ENCODE assay signal across 12 mouse cellular contexts in genomic region chr11:59385123-59385522, GRCm38 (mm10). TPM values are rescaled to one million over a fixed set of nuclear protein-coding genes. Genes with fewer than 3 reads are reported as not detected.
DNase-seq lines count a peak whose midpoint lies in the region; ATAC-seq and TF ChIP-seq lines count a peak whose summit lies in the region.
"Had no signal": no experiment of that assay in that cellular context is flagged by ENCODE, and none has a peak within 500 bp of the region (broad histone marks: within the 10 kb centered on the region; RNA-seq: fewer than 3 reads in every experiment).

No protein-coding gene starts in this region.

- peak; percentile 61 for DNase-seq in kidney, postnatal 0 days (ENCODE audit: low spot score)
- no peak for DNase-seq in kidney, adult 2 months
- DNase-seq in NIH3T3 (ENCODE audit: low read depth) (peak; percentile 30), adipocyte (ENCODE audit: low spot score) (no peak)
- DNase-seq in embryonic facial prominence, embryonic 10.5 days (ENCODE audit: low spot score) = peak; percentile 66
- DNase-seq in lung, postnatal 14 days = peak; percentile 31
- DNase-seq in T-cell, adult 2 months (ENCODE audit: low spot score) = no peak
- no peak for DNase-seq in adrenal gland, adult 18-20 months (ENCODE audit: low spot score in 2 of 2)
- DNase-seq: cerebellum, adult 11 months; layer of hippocampus, adult 9-11 months; right cerebral cortex, adult 18-20 months had no signal

- H3K4me1 ChIP-seq in kidney, postnatal 0 days (replicated peaks; ENCODE audit: insufficient read depth, low read length) = peaks cover 15% of the 10 kb centered on the region
- peaks cover 5% of the 10 kb centered on the region; the same call in 1 of the 2 replicates for H3K4me1 ChIP-seq in kidney, adult 2 months (ENCODE audit: control insufficient read depth, insufficient read depth, low read length)
- H3K4me1 ChIP-seq in embryonic facial prominence, embryonic 10.5 days = peaks cover 65% of the 10 kb centered on the region

- no peak overlapping the region for H3K4me3 ChIP-seq in kidney, postnatal 0 days (replicated peaks; ENCODE audit: low read depth, low read length)
- no peak overlapping the region for H3K4me3 ChIP-seq in kidney, adult 2 months (ENCODE audit: insufficient read depth, low read depth, low read length)
- H3K4me3 ChIP-seq in embryonic facial prominence, embryonic 10.5 days = peak overlapping the region; percentile 32; the same call in 1 of the 2 replicates
- H3K4me3 ChIP-seq: midbrain, embryonic 12.5 days had no signal

- no peak overlapping the region for H3K9ac ChIP-seq in kidney, postnatal 0 days (ENCODE audit: low read depth, low read length)
- H3K9ac ChIP-seq: midbrain, embryonic 12.5 days had no signal

- no peak overlapping the region for H3K27ac ChIP-seq in kidney, postnatal 0 days
- H3K27ac ChIP-seq in kidney, adult 2 months (ENCODE audit: insufficient read depth, low read depth, low read length) = no peak overlapping the region
- H3K27ac ChIP-seq in embryonic facial prominence, embryonic 10.5 days (replicated peaks) = peak overlapping the region; percentile 81
- H3K27ac ChIP-seq: midbrain, embryonic 12.5 days had no signal

- TF ChIP-seq POLR2A in kidney, adult 2 months (IDR thresholded peaks at IDR 0.05; ENCODE audit: low read depth, low read length) = no peak

- TF ChIP-seq CTCF in kidney, postnatal 0 days (IDR thresholded peaks at IDR 0.05; ENCODE audit: low read depth) = no peak
- no peak for TF ChIP-seq CTCF in kidney, adult 2 months (conservative IDR thresholded peaks at IDR 0.05; ENCODE audit: insufficient read depth, insufficient read length, low read depth, low read length)

- no peaks in the 10 kb centered on the region for H3K9me3 ChIP-seq in kidney, postnatal 0 days (replicated peaks; ENCODE audit: low read length)
- H3K9me3 ChIP-seq in embryonic facial prominence, embryonic 10.5 days = no peaks in the 10 kb centered on the region
- H3K9me3 ChIP-seq: midbrain, embryonic 12.5 days had no signal

- no peak overlapping the region for H3K4me2 ChIP-seq in kidney, postnatal 0 days (ENCODE audit: low read length)
- H3K4me2 ChIP-seq: midbrain, embryonic 12.5 days had no signal

- WGBS in kidney, postnatal 0 days = 13% methylated on average over 8 of the region's 8 CpGs
- WGBS in kidney, adult 2 months = 34% methylated on average over 8 of the region's 8 CpGs
- WGBS in embryonic facial prominence, embryonic 10.5 days = 6% methylated on average over 8 of the region's 8 CpGs

- peak; percentile 43 for ATAC-seq in kidney, postnatal 0 days (replicated peaks; ENCODE audit: low FRiP score, low read depth)

- H3K27me3 ChIP-seq in kidney, postnatal 0 days (ENCODE audit: insufficient read depth, low read length) = no peaks in the 10 kb centered on the region
- H3K27me3 ChIP-seq in kidney, adult 2 months (replicated peaks; ENCODE audit: control insufficient read depth, insufficient read depth, low read length) = no peaks in the 10 kb centered on the region
- H3K27me3 ChIP-seq in embryonic facial prominence, embryonic 10.5 days (replicated peaks; ENCODE audit: low read depth, poor library complexity, severe bottlenecking) = 0 out of 2 replicates have a peak, but pooled peaks cover 4% of the 10 kb centered on the region

- no peaks in the 10 kb centered on the region for H3K36me3 ChIP-seq in kidney, postnatal 0 days (ENCODE audit: insufficient read depth, low read length)
- no peaks in the 10 kb centered on the region for H3K36me3 ChIP-seq in kidney, adult 2 months (ENCODE audit: control insufficient read depth, insufficient read depth, low read length)
- no peaks in the 10 kb centered on the region for H3K36me3 ChIP-seq in embryonic facial prominence, embryonic 10.5 days (replicated peaks)
- H3K36me3 ChIP-seq: midbrain, embryonic 12.5 days had no signal

RNA-seq across cellular contexts. Expression of gene Prss38, which starts 9.7 kb away (rescaled TPM):
- not detected in 2 replicates for polyA plus RNA-seq in kidney, postnatal 0 days (2015; fragmentation: Nextera tagmentation; extraction: Ambion mirVana)
- not detected in 2 replicates for polyA plus RNA-seq in kidney, adult 2 months (2012; rRNA removed)
- polyA plus RNA-seq in embryonic facial prominence, embryonic 10.5 days (2016; fragmentation: Nextera tagmentation; extraction: Ambion mirVana) = not detected in 2 replicates
- total RNA-seq in adrenal gland, adult 18-20 months (2021) = not detected

Comparison
In these comparisons a context has a peak if more than half of its experiments do, and no peak if none do; other contexts are left out.
1. DNase-seq: peak in kidney, postnatal 0 days (single experiment), NIH3T3 (single experiment), embryonic facial prominence, embryonic 10.5 days (single experiment) and lung, postnatal 14 days (single experiment); none in kidney, adult 2 months (single experiment), T-cell, adult 2 months (single experiment), adrenal gland, adult 18-20 months (0 of 2) and adipocyte (single experiment).